Mouse (Mus musculus): ENCODE measurements around the gene Sertad1. TPM values are rescaled to one million over a fixed set of nuclear protein-coding genes. Genes with fewer than 3 reads are reported as not detected.

The Sertad1 gene
- total and polyA plus RNA-seq, 2 experiments from 2014 or later, result 5.2 to 7.4 TPM

- no peak for TF ChIP-seq CTCF (IDR thresholded peaks at IDR 0.05; ENCODE audit: low read depth)
- Histone ChIP-seq H3K9me3 (ENCODE audit: low read length) (no peaks in the 10 kb centered on the region), H3K36me3 (ENCODE audit: insufficient read depth) (no peaks in the 10 kb centered on the region), H3K4me1 (ENCODE audit: insufficient read depth) (no peaks in the 10 kb centered on the region), H3K27ac (ENCODE audit: low read depth, low read length) (no peak overlapping the region), H3K4me3 (ENCODE audit: low read depth, low read length) (no peak overlapping the region), H3K4me2 (ENCODE audit: low read depth) (no peak overlapping the region), H3K27me3 (ENCODE audit: insufficient read depth, low read length) (no peaks in the 10 kb centered on the region), H3K9ac (no peak overlapping the region)
- 79% methylated on average over 4 of the region's 4 CpGs for WGBS
- DNase-seq (no peak), ATAC-seq (no peak)
Observed at GRCm38 (mm10) chr7:27501620-27502019, 14.9 kb downstream of the Sertad1 start.

- Histone ChIP-seq H3K9me3 (ENCODE audit: low read length) (no peaks in the 10 kb centered on the region), H3K27me3 (ENCODE audit: insufficient read depth, low read length) (no peaks in the 10 kb centered on the region), H3K9ac (no peak overlapping the region), H3K4me3 (ENCODE audit: low read depth, low read length) (peak overlapping the region; percentile 60), H3K36me3 (ENCODE audit: insufficient read depth) (no peaks in the 10 kb centered on the region), H3K27ac (ENCODE audit: low read depth, low read length) (no peak overlapping the region), H3K4me1 (ENCODE audit: insufficient read depth) (no peaks in the 10 kb centered on the region), H3K4me2 (ENCODE audit: low read depth) (peak overlapping the region; percentile 62)
- 54% methylated on average over 9 of the region's 9 CpGs for WGBS
- ATAC-seq (no peak), DNase-seq (no peak)
- TF ChIP-seq CTCF (IDR thresholded peaks at IDR 0.05; ENCODE audit: low read depth), result no peak
Observed at GRCm38 (mm10) chr7:27506765-27507370, 20.2 kb downstream of the Sertad1 start.

- Histone ChIP-seq H3K4me2 (ENCODE audit: low read depth) (peak overlapping the region; percentile 62), H3K9me3 (ENCODE audit: low read length) (no peaks in the 10 kb centered on the region), H3K27me3 (ENCODE audit: insufficient read depth, low read length) (no peaks in the 10 kb centered on the region), H3K4me3 (ENCODE audit: low read depth, low read length) (peak overlapping the region; percentile 60), H3K36me3 (ENCODE audit: insufficient read depth) (no peaks in the 10 kb centered on the region), H3K9ac (peak overlapping the region; percentile 69), H3K4me1 (ENCODE audit: insufficient read depth) (no peaks in the 10 kb centered on the region), H3K27ac (ENCODE audit: low read depth, low read length) (peak overlapping the region; percentile 93)
- DNase-seq (peak; percentile 94), ATAC-seq (peak; percentile 91)
- TF ChIP-seq CTCF (IDR thresholded peaks at IDR 0.05; ENCODE audit: low read depth), result peak; percentile 64
- WGBS, result 2% methylated on average over 52 of the region's 54 CpGs
Observed at GRCm38 (mm10) chr7:27507711-27508647, 21.3 kb downstream of the Sertad1 start.

GRCm38 (mm10) chr7:27508648-27509005, 21.9 kb downstream of the Sertad1 start:
- peak; percentile 76 for ATAC-seq
- H3K27ac ChIP-seq (ENCODE audit: low read depth, low read length), result no peak overlapping the region
- H3K4me2 ChIP-seq (ENCODE audit: low read depth), result peak overlapping the region; percentile 62
- WGBS, result 20% methylated on average over 6 of the region's 6 CpGs
- H3K9me3 ChIP-seq (ENCODE audit: low read length), result no peaks in the 10 kb centered on the region
- peak; percentile 74 for DNase-seq
- H3K9ac ChIP-seq, result no peak overlapping the region
- TF ChIP-seq CTCF (IDR thresholded peaks at IDR 0.05; ENCODE audit: low read depth), result peak; percentile 80
- H3K27me3 ChIP-seq (ENCODE audit: insufficient read depth, low read length), result no peaks in the 10 kb centered on the region
- no peaks in the 10 kb centered on the region for H3K36me3 ChIP-seq (ENCODE audit: insufficient read depth)
- H3K4me3 ChIP-seq (ENCODE audit: low read depth, low read length), result peak overlapping the region; percentile 60
- no peaks in the 10 kb centered on the region for H3K4me1 ChIP-seq (ENCODE audit: insufficient read depth)

- no peaks in the 10 kb centered on the region for H3K27me3 ChIP-seq (ENCODE audit: insufficient read depth, low read length)
- H3K36me3 ChIP-seq (ENCODE audit: insufficient read depth), result no peaks in the 10 kb centered on the region
- no peak for ATAC-seq
- no peak overlapping the region for H3K27ac ChIP-seq (ENCODE audit: low read depth, low read length)
- H3K4me1 ChIP-seq (ENCODE audit: insufficient read depth), result no peaks in the 10 kb centered on the region
- 78% methylated on average over 2 of the region's 2 CpGs for WGBS
- no peak overlapping the region for H3K4me3 ChIP-seq (ENCODE audit: low read depth, low read length)
- H3K9me3 ChIP-seq (ENCODE audit: low read length), result no peaks in the 10 kb centered on the region
- no peak for TF ChIP-seq CTCF (IDR thresholded peaks at IDR 0.05; ENCODE audit: low read depth)
- no peak overlapping the region for H3K4me2 ChIP-seq (ENCODE audit: low read depth)
- DNase-seq, result no peak
- no peak overlapping the region for H3K9ac ChIP-seq
Observed at GRCm38 (mm10) chr7:27510809-27511208, 24.1 kb downstream of the Sertad1 start.

- ATAC-seq (no peak), DNase-seq (no peak)
- H3K36me3 ChIP-seq (ENCODE audit: insufficient read depth), result no peaks in the 10 kb centered on the region
- H3K9ac ChIP-seq, result no peak overlapping the region
- 80% methylated on average over 9 of the region's 9 CpGs for WGBS
- no peak overlapping the region for H3K4me3 ChIP-seq (ENCODE audit: low read depth, low read length)
- H3K9me3 ChIP-seq (ENCODE audit: low read length), result no peaks in the 10 kb centered on the region
- no peak for TF ChIP-seq CTCF (IDR thresholded peaks at IDR 0.05; ENCODE audit: low read depth)
- H3K27ac ChIP-seq (ENCODE audit: low read depth, low read length), result no peak overlapping the region
- H3K27me3 ChIP-seq (ENCODE audit: insufficient read depth, low read length), result no peaks in the 10 kb centered on the region
- no peaks in the 10 kb centered on the region for H3K4me1 ChIP-seq (ENCODE audit: insufficient read depth)
- no peak overlapping the region for H3K4me2 ChIP-seq (ENCODE audit: low read depth)
Observed at GRCm38 (mm10) chr7:27514961-27515360, 28.3 kb downstream of the Sertad1 start.

- no peaks in the 10 kb centered on the region for H3K27me3 ChIP-seq (ENCODE audit: insufficient read depth, low read length)
- DNase-seq (no peak), ATAC-seq (no peak)
- no peak for TF ChIP-seq CTCF (IDR thresholded peaks at IDR 0.05; ENCODE audit: low read depth)
- no peaks in the 10 kb centered on the region for H3K9me3 ChIP-seq (ENCODE audit: low read length)
- no peaks in the 10 kb centered on the region for H3K36me3 ChIP-seq (ENCODE audit: insufficient read depth)
- WGBS, result 90% methylated on average over 9 of the region's 9 CpGs
- H3K9ac ChIP-seq, result no peak overlapping the region
- no peak overlapping the region for H3K27ac ChIP-seq (ENCODE audit: low read depth, low read length)
- no peak overlapping the region for H3K4me3 ChIP-seq (ENCODE audit: low read depth, low read length)
- H3K4me2 ChIP-seq (ENCODE audit: low read depth), result no peak overlapping the region
- H3K4me1 ChIP-seq (ENCODE audit: insufficient read depth), result no peaks in the 10 kb centered on the region
Observed at GRCm38 (mm10) chr7:27518314-27518713, 31.6 kb downstream of the Sertad1 start.

All from forebrain, postnatal 0 days (tissue).